Mouse (Mus musculus): ENCODE measurements around the gene AC124108.1.

DNA sequence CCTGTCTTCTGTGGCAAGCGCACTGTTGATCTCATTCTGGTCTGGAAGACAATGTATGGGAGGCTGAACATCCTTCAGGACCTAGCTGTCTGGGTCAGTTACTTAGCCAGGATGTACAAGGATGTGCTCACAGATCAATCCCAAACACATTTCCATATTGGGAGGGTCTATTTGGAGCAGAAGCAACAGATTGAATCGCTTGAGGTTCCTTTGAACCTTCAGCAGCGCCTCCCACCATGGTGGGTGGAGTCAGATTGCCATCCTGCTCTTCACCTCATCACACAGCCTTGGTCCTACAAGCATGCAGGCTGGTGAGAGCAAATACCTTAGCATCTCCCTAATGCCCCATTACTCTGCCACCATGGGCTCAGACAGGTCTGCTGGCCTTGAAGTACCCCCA lies 2.5 kb downstream of the AC124108.1 start:
- TF ChIP-seq MAFK (IDR thresholded peaks at IDR 0.05; ENCODE audit: insufficient read depth, low read depth, low read length) = no peak
- no peak for TF ChIP-seq HCFC1 (IDR thresholded peaks at IDR 0.05; ENCODE audit: borderline replicate concordance, insufficient read depth, low read length)
- no peak for TF ChIP-seq ZNF384 (IDR thresholded peaks at IDR 0.05; ENCODE audit: low read depth, low read length)
- no peak for TF ChIP-seq ZC3H11A (IDR thresholded peaks at IDR 0.05; ENCODE audit: borderline replicate concordance, low read depth, low read length)
- no peak for TF ChIP-seq CHD2 (IDR thresholded peaks at IDR 0.05; ENCODE audit: low read depth, low read length)
